Mouse (Mus musculus) liver, postnatal 0 days (tissue): Measurements from ENCODE around the gene Gm29776.

Experiments
- CTCF ChIP-seq: sonication (generic); IDR thresholded peaks from 2 replicates; pipeline ENCODE4 v1.5.1; 2016; ENCODE audit warnings: antibody characterized with exemption, low read depth
- EP300 ChIP-seq: IDR thresholded peaks from 2 replicates; pipeline ENCODE4 v1.6.1; 2016; ENCODE audit warnings: antibody characterized with exemption, low read depth, mild to moderate bottlenecking

DNA sequence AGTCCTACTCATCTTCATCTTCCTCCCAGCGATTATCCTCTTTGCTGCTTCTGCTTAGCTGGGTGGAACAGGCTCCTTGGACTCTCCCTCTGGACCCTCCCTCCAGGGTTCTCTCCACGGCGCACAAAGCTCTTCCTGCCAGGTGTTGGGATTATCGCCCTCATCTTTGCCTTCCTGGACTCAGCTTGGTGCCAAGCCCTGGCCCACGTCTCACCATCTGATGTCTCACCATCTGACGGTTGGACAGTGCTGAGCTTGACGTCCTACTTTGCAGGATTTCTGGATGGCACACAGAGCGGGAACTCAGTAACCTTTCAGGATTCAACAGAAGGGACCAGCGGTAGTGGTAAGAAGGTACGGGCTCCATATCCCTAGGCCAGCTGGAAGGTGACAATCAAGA lies 23.1 kb upstream of the Gm29776 start:
- TF ChIP-seq EP300 (no peak), CTCF (no peak)
